Mouse (Mus musculus): ENCODE measurements at regions not wholly inside any gene's neighbourhood (a gene's known extent, or its start where the extent isn't known, plus 50 kb on each side); places are given as distances from the start of the nearest gene placed in this dataset.

GRCm38 (mm10) chr5:119400223-119400935, 270.1 kb upstream of the Tbx3 start:
- no peak overlapping the region for H3K4me3 ChIP-seq
- peaks cover 19% of the 10 kb centered on the region for H3K4me1 ChIP-seq (replicated peaks)
- 29% methylated on average over 6 of the region's 6 CpGs for WGBS
- no peaks in the 10 kb centered on the region for H3K36me3 ChIP-seq
- H3K9me3 ChIP-seq: peaks cover 5% of the 10 kb centered on the region; the same call in 1 of the 2 replicates
- H3K27ac ChIP-seq: peak overlapping the region; percentile 79
- DNase-seq (ENCODE audit: low spot score): peak; percentile 13
- H3K27me3 ChIP-seq (ENCODE audit: insufficient read depth, poor library complexity, severe bottlenecking): peaks cover 10% of the 10 kb centered on the region; the same call in 1 of the 2 replicates

GRCm38 (mm10) chr5:119401915-119402314, 268.6 kb upstream of the Tbx3 start:
- H3K4me1 ChIP-seq (replicated peaks): peaks cover 19% of the 10 kb centered on the region
- H3K27ac ChIP-seq: no peak overlapping the region
- no peak for DNase-seq (ENCODE audit: low spot score)
- H3K36me3 ChIP-seq: no peaks in the 10 kb centered on the region
- peaks cover 5% of the 10 kb centered on the region; the same call in 1 of the 2 replicates for H3K9me3 ChIP-seq
- H3K4me3 ChIP-seq: no peak overlapping the region
- WGBS: 85% methylated on average over 8 of the region's 8 CpGs
- H3K27me3 ChIP-seq (ENCODE audit: insufficient read depth, poor library complexity, severe bottlenecking): peaks cover 10% of the 10 kb centered on the region; the same call in 1 of the 2 replicates

DNA sequence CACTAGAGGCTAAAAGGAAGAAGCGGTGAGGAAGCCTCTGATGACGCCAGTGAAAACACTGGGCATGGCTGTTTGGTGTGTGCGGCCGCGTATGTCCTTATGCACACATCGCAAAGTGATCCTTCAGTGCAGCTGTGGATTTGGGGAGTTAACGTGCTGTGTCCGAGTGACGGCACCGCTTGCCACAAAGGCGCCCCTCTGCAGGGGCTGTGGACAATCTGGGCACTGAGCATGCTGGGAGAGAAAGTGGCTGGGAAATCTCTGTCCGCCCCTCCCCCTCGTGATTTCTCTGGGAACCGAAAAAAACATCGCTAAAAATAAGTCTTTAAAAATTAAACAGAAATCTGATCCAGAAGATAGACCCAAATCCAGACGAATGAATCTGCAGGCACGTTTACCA, 267.8 kb upstream of the Tbx3 start:
- no peaks in the 10 kb centered on the region for H3K36me3 ChIP-seq
- WGBS: 85% methylated on average over 17 of the region's 17 CpGs
- H3K4me1 ChIP-seq (replicated peaks): peaks cover 19% of the 10 kb centered on the region
- peaks cover 10% of the 10 kb centered on the region; the same call in 1 of the 2 replicates for H3K27me3 ChIP-seq (ENCODE audit: insufficient read depth, poor library complexity, severe bottlenecking)
- peaks cover 5% of the 10 kb centered on the region; the same call in 1 of the 2 replicates for H3K9me3 ChIP-seq
- no peak for DNase-seq (ENCODE audit: low spot score)
- H3K4me3 ChIP-seq: no peak overlapping the region
- no peak overlapping the region for H3K27ac ChIP-seq

GRCm38 (mm10) chr5:119410966-119411365, 259.5 kb upstream of the Tbx3 start:
- H3K27me3 ChIP-seq (ENCODE audit: insufficient read depth, poor library complexity, severe bottlenecking): peaks cover 11% of the 10 kb centered on the region
- no peak overlapping the region for H3K27ac ChIP-seq
- H3K4me1 ChIP-seq (replicated peaks): no peaks in the 10 kb centered on the region
- 71% methylated on average over 11 of the region's 11 CpGs for WGBS
- peaks cover 5% of the 10 kb centered on the region for H3K9me3 ChIP-seq
- H3K4me3 ChIP-seq: no peak overlapping the region
- DNase-seq (ENCODE audit: low spot score): no peak
- no peaks in the 10 kb centered on the region for H3K36me3 ChIP-seq

GRCm38 (mm10) chr5:119415835-119416234, 254.6 kb upstream of the Tbx3 start:
- 70% methylated on average over 11 of the region's 11 CpGs for WGBS
- no peaks in the 10 kb centered on the region for H3K36me3 ChIP-seq

GRCm38 (mm10) chr5:119418486-119418885, 252.0 kb upstream of the Tbx3 start:
- DNase-seq (ENCODE audit: low spot score): no peak
- Histone ChIP-seq H3K4me3 (no peak overlapping the region), H3K9me3 (peaks cover 5% of the 10 kb centered on the region), H3K4me1 (replicated peaks) (peaks cover 7% of the 10 kb centered on the region; the same call in 1 of the 2 replicates), H3K27ac (no peak overlapping the region), H3K27me3 (ENCODE audit: insufficient read depth, poor library complexity, severe bottlenecking) (no peaks in the 10 kb centered on the region), H3K36me3 (no peaks in the 10 kb centered on the region)
- WGBS: 82% methylated on average over 5 of the region's 5 CpGs

More at GRCm38 (mm10) chr5:119415835-119416234, 254.6 kb upstream of the Tbx3 start:
- no peaks in the 10 kb centered on the region for H3K27me3 ChIP-seq (ENCODE audit: insufficient read depth, poor library complexity, severe bottlenecking)
- H3K9me3 ChIP-seq: peaks cover 5% of the 10 kb centered on the region
- H3K4me3 ChIP-seq: no peak overlapping the region
- DNase-seq (ENCODE audit: low spot score): no peak
- peaks cover 4% of the 10 kb centered on the region; the same call in 1 of the 2 replicates for H3K4me1 ChIP-seq (replicated peaks)
- no peak overlapping the region for H3K27ac ChIP-seq

DNA sequence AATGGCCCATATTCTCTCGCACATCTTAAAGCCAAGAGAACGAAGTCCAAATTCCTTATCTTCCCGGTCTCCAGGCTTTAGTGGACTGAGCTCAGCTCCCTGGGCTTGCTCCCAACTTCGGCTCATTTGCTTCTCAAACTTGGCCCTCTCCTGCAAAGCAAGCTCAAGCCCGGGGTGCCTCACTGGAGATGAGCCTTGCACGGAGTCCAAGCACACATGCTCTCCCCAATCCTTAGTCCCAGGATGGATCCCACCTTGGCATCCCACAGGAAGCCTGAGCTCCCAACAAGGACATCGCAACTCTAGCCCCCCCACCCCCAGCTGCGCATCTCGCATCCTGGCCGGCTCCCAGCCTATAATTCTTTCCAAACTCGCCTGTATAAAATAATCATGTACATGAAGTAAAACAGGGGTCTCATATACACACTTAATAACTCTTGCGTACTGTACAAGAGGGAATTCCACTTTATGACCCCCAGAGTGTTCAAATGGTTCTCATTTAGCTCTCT, 242.9 kb upstream of the Tbx3 start:
- H3K4me3 ChIP-seq: no peak overlapping the region
- no peaks in the 10 kb centered on the region for H3K36me3 ChIP-seq
- no peak for DNase-seq (ENCODE audit: low spot score)
- no peaks in the 10 kb centered on the region for H3K4me1 ChIP-seq (replicated peaks)
- 89% methylated on average over 12 of the region's 12 CpGs for WGBS
- H3K27me3 ChIP-seq (ENCODE audit: insufficient read depth, poor library complexity, severe bottlenecking): 0 out of 2 replicates have a peak, but pooled peaks cover 3% of the 10 kb centered on the region
- H3K27ac ChIP-seq: no peak overlapping the region
- peaks cover 5% of the 10 kb centered on the region; the same call in 1 of the 2 replicates for H3K9me3 ChIP-seq

- Histone ChIP-seq H3K9me3 (peaks cover 5% of the 10 kb centered on the region; the same call in 1 of the 2 replicates), H3K4me3 (no peak overlapping the region), H3K27me3 (ENCODE audit: insufficient read depth, poor library complexity, severe bottlenecking) (peaks cover 17% of the 10 kb centered on the region; the same call in 1 of the 2 replicates), H3K27ac (no peak overlapping the region), H3K4me1 (replicated peaks) (0 out of 2 replicates have a peak, but pooled peaks cover 4% of the 10 kb centered on the region), H3K36me3 (no peaks in the 10 kb centered on the region)
- 86% methylated on average over 9 of the region's 9 CpGs for WGBS
- no peak for DNase-seq (ENCODE audit: low spot score)
Measured at GRCm38 (mm10) chr5:119431271-119431756, 239.2 kb upstream of the Tbx3 start.

GRCm38 (mm10) chr5:119434572-119434971, 235.9 kb upstream of the Tbx3 start:
- Histone ChIP-seq H3K27ac (no peak overlapping the region), H3K9me3 (peaks cover 1% of the 10 kb centered on the region; the same call in 1 of the 2 replicates), H3K36me3 (no peaks in the 10 kb centered on the region), H3K4me1 (replicated peaks) (0 out of 2 replicates have a peak, but pooled peaks cover 4% of the 10 kb centered on the region), H3K27me3 (ENCODE audit: insufficient read depth, poor library complexity, severe bottlenecking) (peaks cover 17% of the 10 kb centered on the region; the same call in 1 of the 2 replicates), H3K4me3 (no peak overlapping the region)
- no peak for DNase-seq (ENCODE audit: low spot score)
- WGBS: 61% methylated on average over 7 of the region's 7 CpGs

- no peaks in the 10 kb centered on the region for H3K36me3 ChIP-seq
- no peak overlapping the region for H3K27ac ChIP-seq
- 90% methylated on average over 4 of the region's 4 CpGs for WGBS
- no peak overlapping the region for H3K4me3 ChIP-seq
- H3K27me3 ChIP-seq (ENCODE audit: insufficient read depth, poor library complexity, severe bottlenecking): peaks cover 15% of the 10 kb centered on the region; the same call in 1 of the 2 replicates
- H3K4me1 ChIP-seq (replicated peaks): no peaks in the 10 kb centered on the region; the same call in 1 of the 2 replicates
- no peak for DNase-seq (ENCODE audit: low spot score)
- H3K9me3 ChIP-seq: no peaks in the 10 kb centered on the region
Measured at GRCm38 (mm10) chr5:119448494-119448893, 222.0 kb upstream of the Tbx3 start.

GRCm38 (mm10) chr5:119449166-119449565, 221.3 kb upstream of the Tbx3 start:
- H3K4me3 ChIP-seq: no peak overlapping the region
- no peaks in the 10 kb centered on the region; the same call in 1 of the 2 replicates for H3K4me1 ChIP-seq (replicated peaks)
- peaks cover 15% of the 10 kb centered on the region; the same call in 1 of the 2 replicates for H3K27me3 ChIP-seq (ENCODE audit: insufficient read depth, poor library complexity, severe bottlenecking)
- no peaks in the 10 kb centered on the region for H3K36me3 ChIP-seq
- no peak overlapping the region for H3K27ac ChIP-seq
- whole genome bisulfite sequencing: 79% methylated on average over 7 of the region's 7 CpGs
- no peak for DNase-seq (ENCODE audit: low spot score)
- H3K9me3 ChIP-seq: no peaks in the 10 kb centered on the region

DNA sequence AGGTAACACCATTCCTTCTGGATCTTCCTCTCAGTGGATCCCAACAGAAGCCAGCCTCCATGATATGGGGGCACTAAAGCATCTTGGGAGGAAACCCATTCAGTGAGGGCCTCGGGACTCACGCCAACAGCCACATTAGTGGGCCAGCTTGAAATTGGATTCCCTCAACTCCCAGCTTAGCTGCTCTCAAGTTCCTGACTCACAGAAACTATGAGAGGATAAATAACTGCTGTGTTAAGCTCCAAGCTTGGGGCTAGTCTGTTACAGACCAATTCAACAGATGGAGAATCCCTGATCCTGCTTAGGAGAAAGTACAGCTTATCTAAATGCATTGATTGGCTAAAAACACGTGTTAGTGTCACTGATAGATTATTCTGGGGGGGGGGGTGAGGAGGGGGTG, 210.7 kb upstream of the Tbx3 start:
- Histone ChIP-seq H3K27me3 (ENCODE audit: insufficient read depth, poor library complexity, severe bottlenecking) (no peaks in the 10 kb centered on the region), H3K4me3 (no peak overlapping the region), H3K4me1 (replicated peaks) (peaks cover 17% of the 10 kb centered on the region), H3K9me3 (no peaks in the 10 kb centered on the region), H3K27ac (no peak overlapping the region), H3K36me3 (no peaks in the 10 kb centered on the region)
- 78% methylated on average over 3 of the region's 3 CpGs for WGBS
- DNase-seq (ENCODE audit: low spot score): no peak

All from hindbrain, embryonic 10.5 days (tissue).